Mouse (Mus musculus) thymus, adult 2 months (tissue): ENCODE results near the gene Krtap8-1.

Experiments used
- CTCF ChIP-seq: fragments of 200-500 bp; IDR thresholded peaks from 2 replicates; pipeline ENCODE4 v1.5.1; 2012; ENCODE audit warnings: mild to moderate bottlenecking, control low read depth, low read length, moderate library complexity, borderline replicate concordance; ENCODE audit not compliant: control insufficient read depth, poor library complexity, insufficient read depth; ENCODE audit errors: extremely low read depth
- POLR2A ChIP-seq: fragments of 200-500 bp; IDR thresholded peaks from 2 replicates; pipeline ENCODE4 v1.6.1; 2012; ENCODE audit warnings: mild to moderate bottlenecking, low read length, control low read depth, moderate library complexity; ENCODE audit not compliant: control insufficient read depth, poor library complexity, insufficient read depth; ENCODE audit errors: extremely low read depth

- TF ChIP-seq CTCF (no peak), POLR2A (no peak)
Observed at GRCm38 (mm10) chr16:89495394-89496153, 7.8 kb upstream of the Krtap8-1 start.
